Mouse (Mus musculus) adrenal gland, adult 2 months (tissue): ENCODE data around the gene Gm3045. TPM values are rescaled to one million over a fixed set of nuclear protein-coding genes. Genes with fewer than 3 reads are reported as not detected.

Experiments used
- polyA plus RNA-seq: library from polyadenylated mRNA; depleted of rRNA; stranded (reverse); fragments of >200 nt; gene quantifications from 2 replicates; pipeline ENCODE4 v1.2.3, GENCODE M21; 2012; rRNA removed
- total RNA-seq, 2 experiments: library from RNA; stranded (reverse); gene quantifications; 2 replicates each; pipeline ENCODE4 v1.2.3; 2021

The Gm3045 gene
- total and polyA plus RNA-seq, 3 experiments = not detected

Other genes starting within 250 kb of the Gm3045 start
- 1 to 10 TPM; 2.3 to 2.9 TPM for gene Tifab, start 247.7 kb upstream of the Gm3045 start, total RNA-seq
- 5.0 and 5.5 TPM in 2 replicates for gene Tifab, start 247.7 kb upstream of the Gm3045 start, polyA plus RNA-seq
- gene Neurog1, start 174.4 kb upstream of the Gm3045 start, total RNA-seq = not detected
- gene Neurog1, start 174.4 kb upstream of the Gm3045 start, polyA plus RNA-seq = not detected in 2 replicates
- gene Cxcl14, start 130.0 kb upstream of the Gm3045 start, total RNA-seq = 10 to 100 TPM; 49.3 to 65.0 TPM
- 55.9 and 59.6 TPM in 2 replicates for gene Cxcl14, start 130.0 kb upstream of the Gm3045 start, polyA plus RNA-seq
- gene Slc25a48, start 11.8 kb downstream of the Gm3045 start, total RNA-seq = 1 to 10 TPM; 2.1 to 2.9 TPM
- gene Slc25a48, start 11.8 kb downstream of the Gm3045 start, polyA plus RNA-seq = 0.91 TPM in 2 replicates
- gene Il9, start 55.7 kb downstream of the Gm3045 start, total RNA-seq = not detected
- not detected in 2 replicates for gene Il9, start 55.7 kb downstream of the Gm3045 start, polyA plus RNA-seq
- gene Fbxl21, start 95.9 kb downstream of the Gm3045 start, total RNA-seq = 1 to 10 TPM; 4.0 to 6.5 TPM
- gene Fbxl21, start 95.9 kb downstream of the Gm3045 start, polyA plus RNA-seq = 1.5 and 2.9 TPM in 2 replicates
- under 1 TPM in 1 of 2 experiments, not detected in 1; 0.49 TPM for gene Lect2, start 121.9 kb downstream of the Gm3045 start, total RNA-seq
- not detected in 2 replicates for gene Lect2, start 121.9 kb downstream of the Gm3045 start, polyA plus RNA-seq
- gene Tgfbi, start 182.9 kb downstream of the Gm3045 start, total RNA-seq = 10 to 100 TPM; 30.7 to 69.6 TPM
- 80.5 and 129 TPM in 2 replicates for gene Tgfbi, start 182.9 kb downstream of the Gm3045 start, polyA plus RNA-seq